Mouse (Mus musculus) telencephalon, adult 2 months (tissue): ENCODE results near the gene Exoc6.

Source experiments
- DNase-seq: peaks from one replicate; pipeline ENCODE4 v3.0.0-alpha.2; 2011; ENCODE audit warnings: low read depth, low spot score

The Exoc6 gene

DNA sequence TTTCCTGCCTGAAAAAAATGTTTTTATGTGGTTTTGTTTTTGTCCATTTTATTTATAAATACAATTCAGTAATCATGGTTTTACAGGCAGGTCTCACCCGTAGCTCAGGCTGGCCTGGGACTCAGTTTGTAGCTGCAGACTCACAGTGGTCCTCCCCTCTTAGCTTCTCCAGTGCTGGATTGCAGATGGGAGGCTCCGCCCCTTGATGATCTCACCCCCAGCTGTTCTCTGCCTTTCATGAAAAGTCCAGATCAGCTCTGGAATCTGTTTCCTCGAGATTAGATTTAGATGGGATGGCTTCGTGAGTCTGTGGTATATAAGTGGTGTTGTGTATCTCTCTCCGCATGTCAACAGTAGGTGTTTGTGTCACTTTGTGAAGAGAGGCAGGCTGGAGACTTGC lies 24.6 kb downstream of the Exoc6 start:
- no peak for DNase-seq

DNA sequence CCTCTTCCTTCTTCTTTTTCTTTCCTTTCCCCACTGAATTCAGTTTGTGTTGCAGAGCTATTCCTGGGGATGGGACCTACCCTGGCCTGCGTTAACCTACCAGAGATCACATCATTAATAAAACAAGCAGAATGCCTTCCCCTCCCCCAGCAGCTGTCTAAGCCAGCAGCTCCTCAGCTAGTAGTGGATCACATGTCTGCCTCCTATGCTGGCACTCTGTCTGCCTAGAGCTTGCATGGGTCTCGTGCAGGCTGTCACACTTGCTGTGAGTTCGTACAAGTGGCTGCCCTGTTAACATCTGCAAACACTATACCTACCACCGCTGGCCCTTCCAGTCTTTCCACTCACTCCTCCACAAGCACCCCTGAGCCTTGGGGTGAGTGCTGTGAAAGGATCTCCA lies 29.4 kb downstream of the Exoc6 start:
- DNase-seq, result no peak

DNA sequence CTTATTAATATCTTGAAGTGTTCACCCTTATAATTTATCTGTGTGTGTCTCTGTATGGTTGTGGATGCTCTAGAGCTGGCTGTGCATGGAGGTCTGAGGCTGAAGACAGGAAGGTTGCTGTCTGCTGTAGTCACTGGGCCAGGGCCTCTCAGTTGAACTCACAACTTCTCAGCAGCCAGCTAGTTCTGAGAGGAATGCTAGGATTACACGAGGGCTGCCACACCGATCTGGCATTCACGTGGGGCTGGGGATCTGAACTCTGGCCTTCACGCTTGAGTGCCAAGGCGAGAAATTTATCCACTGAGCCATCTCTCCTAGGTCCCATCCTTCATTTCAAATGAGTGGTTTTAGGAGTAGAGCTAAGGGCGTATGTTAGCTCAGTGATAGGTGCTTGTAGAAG lies 30.2 kb downstream of the Exoc6 start:
- DNase-seq, result no peak

DNA sequence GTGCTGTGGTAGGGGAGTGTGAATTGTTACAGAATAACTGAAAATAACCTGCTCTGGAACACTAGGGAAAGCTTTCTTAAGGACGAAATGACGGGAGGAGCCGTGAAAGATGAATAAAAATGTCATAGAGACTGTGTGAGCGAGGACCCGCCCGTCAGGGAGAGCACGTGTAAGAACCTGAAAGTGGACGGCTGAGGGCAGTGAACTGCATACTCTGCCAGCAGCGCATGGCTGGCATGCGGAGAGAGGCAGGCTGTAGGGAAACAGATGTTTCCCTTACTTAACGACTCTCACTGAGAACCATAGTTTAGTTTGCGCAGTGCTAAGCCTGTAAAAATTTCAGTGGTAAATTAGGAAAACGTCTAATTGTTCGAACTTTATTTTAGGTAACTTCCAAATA lies 35.0 kb downstream of the Exoc6 start:
- no peak for DNase-seq

DNA sequence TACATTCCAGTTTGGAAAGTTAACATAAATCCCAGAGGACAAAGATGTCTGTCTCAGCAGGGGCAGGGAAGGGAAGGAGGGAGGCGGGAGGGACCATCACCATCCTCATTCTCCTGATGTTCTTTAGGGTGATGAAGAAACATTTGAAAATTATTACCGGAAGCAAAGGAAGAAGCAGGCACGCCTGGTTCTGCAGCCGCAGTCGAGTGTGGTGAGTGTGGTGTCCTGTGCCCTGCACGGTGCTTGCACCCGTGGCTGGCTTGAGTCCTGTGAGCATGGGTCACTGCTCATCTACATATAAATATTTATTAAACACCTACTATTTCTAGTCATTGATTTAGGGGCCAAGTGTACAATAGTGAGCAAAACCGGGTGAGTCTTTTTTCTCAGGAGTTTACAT lies 35.5 kb downstream of the Exoc6 start:
- DNase-seq, result no peak

DNA sequence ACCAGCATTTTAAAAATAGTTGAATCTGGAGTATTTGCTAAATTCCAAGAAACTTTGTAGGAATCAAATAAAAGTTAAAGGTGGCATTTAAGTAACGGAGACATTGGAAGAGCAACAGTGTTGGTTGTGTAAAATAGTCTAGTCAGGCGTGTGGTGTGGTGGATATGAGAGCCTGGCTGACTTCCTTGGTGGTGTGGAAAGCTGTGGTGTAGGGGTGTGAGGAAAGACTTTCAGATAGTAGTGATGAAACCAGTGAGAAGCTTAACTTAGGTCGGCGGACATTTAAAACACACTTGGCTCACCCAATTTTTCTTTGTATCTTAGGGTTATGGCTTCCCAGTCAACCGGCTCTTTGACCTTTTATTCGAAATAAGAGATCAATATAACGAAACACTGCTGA lies 40.3 kb downstream of the Exoc6 start:
- DNase-seq, result no peak

DNA sequence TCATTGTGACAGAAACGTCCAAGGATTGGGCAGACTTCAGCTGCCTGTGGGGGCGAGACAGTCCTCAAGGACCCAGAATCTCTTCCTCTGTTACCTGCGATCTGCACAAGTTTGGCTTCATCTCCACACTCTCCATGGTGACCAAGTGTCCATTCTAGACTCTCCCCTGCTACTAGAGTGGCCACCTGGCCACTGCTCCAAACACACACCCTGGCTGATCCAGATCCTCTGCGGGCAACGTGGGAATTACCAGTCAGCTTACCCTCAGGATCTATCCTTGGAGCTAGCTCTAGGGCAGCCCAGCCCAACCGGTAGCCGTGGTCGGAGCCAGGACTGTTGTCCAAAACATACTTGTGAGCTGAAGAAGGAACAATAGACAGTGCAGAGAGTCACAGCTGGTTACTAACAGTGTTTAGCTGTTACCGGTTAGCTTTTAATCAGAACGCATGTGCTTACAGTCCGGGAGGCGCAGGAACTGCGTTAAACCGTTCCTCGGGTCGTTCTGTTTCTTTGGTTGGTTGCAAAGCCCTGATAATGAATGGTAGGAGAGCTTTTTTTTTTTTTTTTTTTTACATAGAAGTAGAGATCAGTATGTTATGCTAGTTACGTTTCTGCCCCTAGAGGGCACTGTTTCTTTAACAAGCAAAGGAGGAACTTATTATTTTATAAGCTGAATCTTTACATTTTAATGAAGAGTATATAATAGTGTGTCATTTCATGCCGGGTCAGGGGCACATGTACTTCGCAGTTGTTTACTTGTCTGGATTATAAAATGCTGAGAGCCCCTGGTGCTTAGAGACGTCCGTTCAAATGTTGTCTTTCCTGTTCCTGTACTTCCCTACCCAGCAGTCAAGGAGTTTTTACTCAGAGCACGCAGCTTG lies 52.0 kb downstream of the Exoc6 start:
- peak; percentile 76 for DNase-seq

DNA sequence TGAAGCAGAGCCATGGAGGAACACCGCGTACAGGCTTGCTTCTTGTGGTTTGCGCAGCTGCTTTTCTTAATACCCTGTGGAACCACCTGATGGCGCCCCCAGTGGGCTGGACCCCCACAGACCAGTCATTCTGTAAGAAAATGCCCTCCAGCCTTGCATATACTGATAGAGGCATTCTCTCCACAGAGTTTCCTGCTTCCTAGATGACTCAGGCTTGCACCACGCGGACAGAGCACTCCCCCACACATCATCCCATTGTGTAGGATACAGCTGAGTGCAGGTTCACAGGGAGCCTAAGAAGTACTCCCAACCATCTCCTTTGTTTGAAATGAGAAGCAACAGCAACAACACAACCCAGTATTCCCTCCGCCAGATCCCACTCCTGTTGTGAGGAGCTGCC lies 59.8 kb downstream of the Exoc6 start:
- no peak for DNase-seq

DNA sequence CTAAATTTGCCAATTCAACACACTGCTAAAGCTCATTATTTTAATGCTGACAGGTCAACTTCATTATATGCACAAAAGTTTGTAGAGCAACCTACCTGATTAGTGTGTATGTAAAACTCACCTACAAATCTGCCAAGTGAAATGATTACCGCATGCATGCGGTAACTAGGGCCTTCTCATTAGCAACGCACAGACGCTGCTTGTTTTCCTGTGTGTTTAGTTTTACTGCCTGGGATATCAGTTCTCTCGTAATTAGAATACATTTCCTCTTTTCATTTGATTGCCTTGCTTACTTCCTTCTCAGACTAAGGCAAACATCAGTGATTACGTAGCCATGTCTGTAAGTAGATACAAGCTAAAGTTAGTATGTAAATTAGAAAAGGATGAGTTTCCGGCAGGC lies 62.7 kb downstream of the Exoc6 start:
- no peak for DNase-seq

DNA sequence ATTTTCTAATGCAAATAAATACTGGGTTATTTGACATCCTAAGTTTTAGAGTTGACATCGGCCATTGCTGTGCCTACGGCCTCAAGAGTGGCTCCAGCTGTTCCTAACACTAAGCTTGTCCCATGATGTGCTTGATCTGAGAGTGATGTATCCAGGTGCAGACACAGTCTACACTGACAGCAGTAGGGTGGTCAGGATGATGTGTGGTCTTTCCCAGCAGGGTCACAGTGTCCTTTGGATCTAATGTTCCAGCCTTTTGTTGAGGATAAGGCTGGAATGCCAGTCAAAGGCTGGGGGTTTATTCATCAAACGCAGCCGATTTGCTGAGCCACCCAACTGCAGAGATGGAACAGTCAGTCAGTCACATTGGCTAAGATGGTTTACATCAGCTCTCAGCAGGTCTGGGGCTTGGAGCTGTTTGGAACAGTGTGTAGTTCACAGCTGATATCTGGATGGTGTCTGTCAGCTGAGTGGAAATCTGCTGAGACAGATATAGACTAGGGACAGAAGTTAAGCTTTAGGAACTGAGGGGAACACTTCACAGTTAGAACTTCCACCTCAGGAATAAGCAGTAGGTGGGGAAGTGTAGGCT lies 64.9 kb downstream of the Exoc6 start:
- no peak for DNase-seq

DNA sequence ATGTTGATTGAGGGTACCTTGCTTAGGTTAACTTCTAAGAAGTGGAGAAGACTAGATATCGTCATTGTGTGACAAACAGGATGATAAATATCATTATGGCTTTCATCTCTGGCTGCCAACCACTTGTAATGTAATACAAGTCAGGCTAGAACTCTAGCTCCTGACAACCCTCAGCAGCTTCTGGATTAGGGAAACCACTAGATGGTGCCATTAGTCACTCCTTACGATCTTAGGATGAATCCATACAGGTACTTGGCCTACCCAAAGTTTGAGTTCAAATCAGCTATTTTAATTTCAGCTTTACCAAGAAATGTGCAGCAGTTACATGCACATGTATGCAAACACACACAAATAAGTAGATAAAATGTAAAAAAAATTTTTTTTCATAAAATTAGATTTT lies 97.8 kb downstream of the Exoc6 start:
- DNase-seq, result peak; percentile 17

DNA sequence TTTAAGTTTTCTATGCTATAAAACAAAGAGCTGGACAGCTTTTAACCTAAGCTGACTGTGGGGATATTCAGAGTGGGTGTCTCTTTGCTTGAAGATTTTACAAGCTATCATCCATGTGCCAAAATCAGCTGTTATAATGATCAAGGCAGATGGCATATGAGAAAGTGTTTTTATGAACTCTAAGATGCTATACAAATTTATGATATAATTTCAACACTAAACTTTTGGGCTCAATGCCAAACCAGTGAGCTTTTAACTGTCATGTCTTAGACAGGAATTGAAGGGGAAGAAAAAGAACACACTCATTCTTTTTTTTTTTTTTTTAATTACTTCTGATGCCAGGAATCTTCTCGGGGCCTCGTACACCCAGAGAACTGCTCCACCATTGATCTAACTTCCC lies 100.3 kb downstream of the Exoc6 start:
- peak; percentile 32 for DNase-seq

DNA sequence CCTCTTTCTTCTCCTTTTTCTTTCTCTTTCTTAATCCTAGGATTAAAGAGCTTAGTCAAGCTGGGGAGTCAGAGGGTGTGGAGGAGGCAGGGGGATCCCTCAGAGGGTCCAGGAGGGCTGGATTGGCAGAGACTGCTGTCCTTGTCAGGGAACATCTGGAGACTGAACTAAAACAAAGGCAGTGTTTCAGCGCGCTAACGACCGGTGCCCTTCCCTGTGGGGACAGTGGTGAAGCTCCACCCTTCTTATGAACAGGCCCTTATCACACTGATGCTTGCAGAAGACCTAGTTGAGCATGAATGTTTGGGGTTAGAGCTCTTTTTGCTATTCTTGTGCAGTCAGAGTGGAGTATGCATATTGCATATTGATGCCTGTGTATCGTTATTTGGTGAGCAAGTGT lies 103.8 kb downstream of the Exoc6 start:
- no peak for DNase-seq

DNA sequence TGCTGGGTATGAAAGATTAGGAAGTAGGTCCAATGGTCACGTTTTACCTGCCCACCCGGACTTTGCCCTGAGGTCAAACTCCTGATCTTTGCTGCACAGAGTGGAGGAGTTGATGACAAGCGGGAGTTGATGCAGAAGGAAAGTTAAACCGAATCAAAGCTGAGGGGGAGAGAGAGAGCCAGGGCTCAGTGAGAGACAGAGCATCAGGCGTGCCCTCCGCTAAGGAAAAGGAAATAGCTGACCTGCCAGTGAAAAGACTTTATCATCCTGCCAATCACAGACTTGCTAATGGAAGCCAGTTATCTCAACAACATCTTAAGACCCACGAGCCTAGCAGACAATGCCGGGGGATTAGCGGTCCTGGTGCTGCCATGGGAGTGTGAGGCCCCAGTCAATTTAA lies 106.2 kb downstream of the Exoc6 start:
- no peak for DNase-seq

DNA sequence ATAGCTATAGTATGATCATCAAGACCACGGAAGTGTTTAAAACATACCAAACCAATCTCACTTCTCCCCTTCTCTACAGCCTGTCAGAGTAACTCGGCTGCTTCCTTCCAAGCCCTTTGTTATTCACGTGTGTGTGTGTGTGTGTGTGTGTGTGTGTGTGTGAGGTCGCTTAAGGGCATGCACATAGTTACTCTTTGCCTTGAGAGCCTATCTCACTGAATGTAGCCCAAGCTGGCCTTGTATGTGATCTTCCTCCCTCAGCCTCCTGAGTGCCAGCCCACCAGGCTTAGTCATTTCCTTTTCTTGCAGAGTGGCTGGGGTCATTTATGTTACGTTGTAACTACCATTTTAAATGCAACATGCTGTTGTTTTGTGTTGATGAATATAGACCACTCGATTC lies 115.0 kb downstream of the Exoc6 start:
- DNase-seq, result no peak

DNA sequence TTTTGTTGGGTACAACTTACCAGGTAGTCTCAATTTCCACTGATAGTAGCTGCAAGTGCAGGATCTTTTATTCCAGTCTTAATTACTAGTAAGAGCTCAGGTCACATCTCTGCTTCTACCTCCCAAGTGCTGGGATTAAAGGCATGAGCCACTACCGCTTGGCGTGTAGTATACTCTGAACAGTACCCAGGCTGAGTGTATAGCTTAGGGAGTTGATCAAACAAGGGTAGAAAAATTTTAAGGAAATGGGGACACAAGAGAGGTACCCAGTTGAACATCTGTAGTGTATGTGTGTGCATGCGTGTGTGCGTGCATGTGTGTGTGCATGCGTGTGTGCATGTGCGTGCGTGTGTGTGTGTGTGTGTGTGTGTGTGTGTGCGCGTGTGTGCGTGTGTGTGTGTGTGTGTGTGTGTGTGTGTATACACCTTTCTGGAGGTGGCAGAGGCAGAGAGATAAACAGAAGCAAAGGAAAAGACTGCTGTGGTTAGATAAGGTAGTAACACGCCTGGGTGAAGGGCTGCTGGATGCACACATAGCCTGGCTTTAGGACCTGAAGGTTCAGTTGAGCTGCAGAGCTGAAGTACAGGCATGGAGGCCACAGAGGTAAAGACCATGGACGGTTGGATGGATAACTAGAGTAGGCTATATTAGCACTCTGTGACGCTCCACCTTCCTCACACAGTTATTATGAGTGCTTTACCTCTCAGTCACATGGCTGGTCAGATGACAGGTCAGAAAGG lies 117.8 kb downstream of the Exoc6 start:
- DNase-seq, result no peak

DNA sequence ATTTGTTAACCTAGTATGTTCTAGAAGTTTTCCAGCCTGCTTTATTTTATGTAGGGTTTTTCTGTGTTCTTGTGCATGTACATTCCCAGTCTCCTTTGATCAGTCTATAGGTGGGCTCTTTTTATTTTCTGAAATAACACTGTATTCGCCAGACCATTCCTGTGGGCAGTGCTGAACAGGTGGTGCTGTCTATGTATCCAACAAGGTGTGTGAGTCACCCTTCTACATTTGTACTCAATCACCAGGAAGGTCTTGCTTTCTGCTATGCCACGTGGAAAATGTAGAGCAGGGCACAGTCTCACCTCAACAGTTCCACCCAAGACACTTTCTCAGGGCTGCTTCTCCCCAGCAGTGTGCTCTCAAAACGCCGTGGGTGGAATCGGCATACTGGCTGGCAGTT lies 118.4 kb downstream of the Exoc6 start:
- no peak for DNase-seq

DNA sequence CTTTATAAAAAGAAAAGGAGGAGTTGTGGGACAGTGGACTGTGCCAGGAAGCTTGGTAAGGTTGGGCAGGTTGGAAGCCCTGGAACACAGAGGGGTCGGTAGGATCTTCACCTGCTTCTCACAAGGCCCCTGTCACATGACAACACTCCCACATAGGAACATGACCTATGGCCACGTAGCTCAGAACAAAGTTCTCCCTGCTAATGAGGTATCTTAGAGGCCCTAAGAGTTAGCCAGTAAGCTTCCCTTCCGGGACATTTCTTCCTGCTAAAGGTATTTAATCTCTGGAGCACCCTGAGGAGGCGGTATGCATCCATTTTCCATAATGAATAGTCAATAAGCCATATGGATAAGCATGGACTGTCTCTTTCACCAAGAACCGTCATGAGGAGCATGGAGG lies 119.3 kb downstream of the Exoc6 start:
- no peak for DNase-seq

DNA sequence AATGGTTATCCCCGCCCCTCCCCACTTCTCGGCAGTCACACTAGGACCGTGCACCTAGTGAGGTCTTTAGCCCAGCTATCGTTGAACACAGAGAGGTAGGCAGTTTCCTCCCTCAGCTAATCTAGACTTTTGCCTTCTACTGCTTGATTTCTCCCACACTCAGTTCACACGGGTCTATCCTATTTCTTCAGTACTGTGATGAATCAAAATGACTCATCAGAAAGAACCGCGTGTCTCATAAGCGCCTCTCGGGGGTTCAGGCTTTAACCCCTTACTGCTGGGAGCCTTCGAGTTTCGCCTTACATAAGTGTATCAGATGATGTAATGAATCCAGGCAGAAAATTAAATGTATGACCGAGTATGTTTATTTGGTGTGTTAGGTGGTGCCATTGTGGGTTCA lies 123.2 kb downstream of the Exoc6 start:
- peak; percentile 22 for DNase-seq

DNA sequence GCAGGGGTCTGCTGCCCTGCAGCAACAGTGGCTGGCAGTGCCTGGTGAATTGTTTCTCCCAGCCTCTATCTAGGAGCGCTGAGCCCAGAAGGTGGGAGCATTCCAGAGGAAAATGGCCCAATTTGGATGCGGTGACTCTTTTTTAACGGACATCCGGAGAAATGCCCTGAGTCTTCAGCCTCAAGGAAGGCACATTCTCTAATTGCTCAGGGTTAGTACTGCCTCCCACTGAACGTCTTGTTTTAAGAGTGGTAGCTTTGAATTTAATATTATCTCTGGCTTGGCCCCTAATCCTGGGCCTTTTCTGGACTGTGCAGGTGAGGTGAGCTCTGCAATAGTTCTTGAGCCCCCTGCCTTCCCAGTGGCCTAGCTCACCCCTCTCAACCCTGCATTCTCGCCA lies 135.1 kb downstream of the Exoc6 start, which contains the start of gene Cyp26c1:
Cyp26c1 (plus strand) TSS at position 301 of the 400 bp plus-strand sequence.
- no peak for DNase-seq

DNA sequence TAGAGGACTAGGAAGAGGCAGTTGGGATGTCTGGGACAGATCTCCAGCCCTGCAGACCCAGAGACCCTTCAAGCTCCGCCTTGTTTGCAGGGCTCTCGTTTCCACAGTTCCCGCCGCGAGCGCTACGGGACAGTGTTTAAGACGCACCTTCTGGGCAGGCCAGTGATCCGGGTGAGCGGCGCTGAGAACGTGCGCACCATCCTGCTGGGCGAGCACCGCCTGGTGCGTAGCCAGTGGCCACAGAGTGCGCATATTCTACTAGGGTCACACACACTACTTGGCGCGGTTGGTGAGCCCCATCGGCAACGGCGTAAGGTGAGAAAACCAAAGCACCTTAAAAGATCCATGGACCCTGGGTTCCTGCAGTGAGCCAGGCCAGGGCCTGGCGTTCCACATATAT lies 136.1 kb downstream of the Exoc6 start:
- DNase-seq, result no peak

DNA sequence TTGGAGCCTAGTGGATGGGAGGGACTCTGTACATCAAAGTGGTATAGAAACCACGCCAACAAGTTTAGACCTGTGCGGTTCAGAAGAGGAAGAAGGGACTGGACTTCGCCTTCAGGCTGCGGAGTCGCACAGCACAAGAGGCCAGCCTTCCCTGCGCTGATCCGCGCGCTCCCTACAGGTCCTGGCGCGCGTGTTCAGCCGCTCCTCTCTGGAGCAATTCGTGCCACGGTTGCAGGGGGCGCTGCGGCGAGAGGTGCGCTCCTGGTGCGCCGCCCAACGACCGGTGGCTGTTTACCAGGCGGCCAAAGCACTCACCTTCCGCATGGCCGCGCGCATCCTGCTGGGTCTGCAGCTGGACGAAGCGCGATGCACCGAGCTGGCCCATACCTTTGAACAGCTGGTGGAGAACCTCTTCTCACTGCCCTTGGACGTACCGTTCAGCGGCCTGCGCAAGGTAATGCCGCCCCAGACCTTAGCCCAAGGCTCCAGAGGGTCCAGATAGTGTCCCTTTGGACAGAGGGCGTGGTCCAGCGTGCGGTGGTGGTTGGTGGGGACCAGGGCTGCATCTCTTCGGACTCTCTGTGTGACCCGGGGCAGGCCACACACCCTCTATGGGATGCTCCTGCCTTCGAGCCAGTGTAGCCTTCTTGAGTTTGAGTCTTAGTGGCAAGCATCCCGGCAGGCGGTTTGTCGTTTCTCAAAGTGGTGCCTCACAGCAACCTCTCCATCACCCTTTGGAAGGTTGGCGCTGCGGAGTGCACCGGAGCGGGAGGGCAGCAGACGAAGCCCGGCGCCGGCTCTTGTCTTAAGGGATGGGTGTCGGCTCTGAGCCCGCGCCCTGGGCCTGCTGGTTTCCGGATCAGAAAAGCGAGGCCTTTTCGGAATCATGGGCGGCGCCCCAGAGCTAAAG lies 137.0 kb downstream of the Exoc6 start:
- DNase-seq, result no peak
